Mouse (Mus musculus) heart, adult 2 months (tissue): ENCODE data around the gene Dkk1. TPM values are rescaled to one million over a fixed set of nuclear protein-coding genes. Genes with fewer than 3 reads are reported as not detected.
"Not testable (repeated sequence)": the region's sequence is repeated elsewhere in the genome, so short reads cannot be mapped to it uniquely, and the experiment has no call there.

Experiments used
- DNase-seq, 2 experiments: peaks; one replicate each; pipeline ENCODE4 v3.0.0; 2021
- H3K27ac ChIP-seq: fragments of 200-600 bp; 2 replicates; pipeline ENCODE4 v1.8.1; 2022
- H3K27me3 ChIP-seq: fragments of 200-500 bp; 2 replicates; pipeline ENCODE4 v1.6.1; 2012; ENCODE audit warnings: mild to moderate bottlenecking, low read length, inconsistent platforms, mixed read lengths; ENCODE audit not compliant: control insufficient read depth, insufficient read depth
- H3K36me3 ChIP-seq: fragments of 200-500 bp; 2 replicates; pipeline ENCODE4 v1.6.1; 2012; ENCODE audit warnings: low read length, inconsistent platforms; ENCODE audit not compliant: control insufficient read depth, insufficient read depth
- H3K4me1 ChIP-seq: fragments of 200-500 bp; 2 replicates; pipeline ENCODE4 v1.6.1; 2011; ENCODE audit warnings: low read length; ENCODE audit not compliant: control insufficient read depth, insufficient read depth
- H3K4me3 ChIP-seq: fragments of 200-600 bp; 2 replicates; pipeline ENCODE4 v1.8.1; 2022
- H3K79me2 ChIP-seq: fragments of 200-500 bp; replicated peaks from 2 replicates; pipeline ENCODE4 v1.6.1; 2012; ENCODE audit warnings: mild to moderate bottlenecking, inconsistent platforms, low read length, moderate library complexity, mixed read lengths; ENCODE audit not compliant: control insufficient read depth, insufficient read depth
- H3K9ac ChIP-seq: fragments of 200-500 bp; 2 replicates; pipeline ENCODE4 v1.6.1; 2012; ENCODE audit warnings: low read depth, mild to moderate bottlenecking, control low read depth, inconsistent platforms, low read length, mixed read lengths
- CTCF ChIP-seq: fragments of 200-600 bp; IDR thresholded peaks from 2 replicates; pipeline ENCODE4 v1.8.1; 2022; ENCODE audit warnings: antibody characterized with exemption, mild to moderate bottlenecking, moderate library complexity
- EP300 ChIP-seq: fragments of 200-500 bp; IDR thresholded peaks from 2 replicates; pipeline ENCODE4 v1.6.1; 2011; ENCODE audit warnings: low read depth, low read length, control low read depth; ENCODE audit not compliant: insufficient read depth
- POLR2A ChIP-seq: fragments of 200-500 bp; IDR thresholded peaks from 2 replicates; pipeline ENCODE4 v1.6.1; 2011; ENCODE audit warnings: mild to moderate bottlenecking, low read depth, low read length, control low read depth; ENCODE audit not compliant: insufficient read depth
- WGBS: fragments of 180-500 bp; shearing (Covaris S2); methylation state at CpG from one replicate; pipeline ENCODE4 v1.1.7; 2018; 5-methylcytosine and 5-hydroxymethylcytosine counted together
- intact Hi-C: fragments of 180-260 bp; cut with DNase I; formaldehyde crosslinking; loops from one replicate; pipeline ENCODE4 v1.15.1; 2025
- polyA plus RNA-seq: library from polyadenylated mRNA; depleted of rRNA; stranded (reverse); fragments of >200 nt; gene quantifications from 2 replicates; pipeline ENCODE4 v1.2.3, GENCODE M21; 2012
- total RNA-seq, 2 experiments: library from RNA; stranded (reverse); gene quantifications; 2 replicates each; pipeline ENCODE4 v1.2.3; 2021

Dkk1 gene
- total and polyA plus RNA-seq, 3 experiments, result not detected

DNA sequence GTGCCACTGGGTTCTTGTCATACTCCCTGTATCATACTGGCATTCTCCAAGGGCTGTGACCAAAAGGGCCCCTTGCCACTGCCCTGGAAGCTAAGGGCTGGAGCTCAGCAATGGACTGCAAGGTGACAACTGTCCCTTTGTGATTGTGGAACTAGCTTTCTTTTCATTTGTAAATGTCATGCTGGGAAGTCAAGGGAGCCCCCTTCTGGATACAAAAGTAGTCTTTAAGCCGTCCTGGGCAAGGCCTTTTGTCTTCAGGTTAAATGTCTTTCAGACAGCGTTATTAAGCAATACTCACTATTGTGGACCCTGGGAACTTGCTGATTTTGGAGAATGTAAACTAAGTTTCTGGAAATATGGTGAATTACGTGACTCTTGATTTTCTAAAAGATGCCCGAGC, 4.3 kb upstream of the Dkk1 start:
- intact Hi-C loops, result loop anchor here (1.0 to 5.0 kb wide), 3 partner anchors 126 to 336 kb away; no protein-coding TSS in a partner anchor
- H3K4me1 ChIP-seq, result peaks cover 1% of the 10 kb centered on the region; the same call in 1 of the 2 replicates
- no peak overlapping the region for H3K9ac ChIP-seq
- 39% methylated on average over 4 of the region's 4 CpGs for WGBS
- no peak for DNase-seq
- no peaks in the 10 kb centered on the region for H3K79me2 ChIP-seq
- TF ChIP-seq CTCF (no peak), EP300 (no peak), POLR2A (no peak)
- H3K36me3 ChIP-seq, result no peaks in the 10 kb centered on the region
- no peak overlapping the region for H3K27ac ChIP-seq
- H3K27me3 ChIP-seq, result peaks cover 4% of the 10 kb centered on the region
- H3K4me3 ChIP-seq, result no peak overlapping the region

- Histone ChIP-seq H3K4me3 (no peak overlapping the region), H3K9ac (no peak overlapping the region), H3K79me2 (no peaks in the 10 kb centered on the region), H3K4me1 (peaks cover 1% of the 10 kb centered on the region; the same call in 1 of the 2 replicates), H3K27me3 (peaks cover 7% of the 10 kb centered on the region), H3K36me3 (no peaks in the 10 kb centered on the region), H3K27ac (no peak overlapping the region)
- WGBS, result 60% methylated on average over 8 of the region's 8 CpGs
- TF ChIP-seq EP300 (no peak), CTCF (no peak), POLR2A (no peak)
- DNase-seq, result no peak
- intact Hi-C loops, result loop anchor here (5.0 kb wide), 1 partner anchor 125 kb away; no protein-coding TSS in a partner anchor
Measured at GRCm38 (mm10) chr19:30552260-30552659, 2.8 kb upstream of the Dkk1 start.

GRCm38 (mm10) chr19:30549854-30550647, 586 bp upstream of the Dkk1 start:
- TF ChIP-seq CTCF (no peak), EP300 (no peak), POLR2A (no peak)
- H3K9ac ChIP-seq, result no peak overlapping the region
- DNase-seq, result no peak
- WGBS, result 4% methylated on average over 17 of the region's 17 CpGs
- peaks cover 7% of the 10 kb centered on the region for H3K27me3 ChIP-seq
- intact Hi-C loops, result loop anchor here (5.0 kb wide), 1 partner anchor 123 kb away; no protein-coding TSS in a partner anchor
- peaks cover 1% of the 10 kb centered on the region; the same call in 1 of the 2 replicates for H3K4me1 ChIP-seq
- H3K4me3 ChIP-seq, result no peak overlapping the region
- no peaks in the 10 kb centered on the region for H3K79me2 ChIP-seq
- H3K27ac ChIP-seq, result no peak overlapping the region
- no peaks in the 10 kb centered on the region for H3K36me3 ChIP-seq

- Histone ChIP-seq H3K4me3 (no peak overlapping the region), H3K27me3 (peaks cover 7% of the 10 kb centered on the region), H3K9ac (no peak overlapping the region), H3K36me3 (no peaks in the 10 kb centered on the region), H3K27ac (no peak overlapping the region), H3K79me2 (no peaks in the 10 kb centered on the region), H3K4me1 (no peaks in the 10 kb centered on the region)
- intact Hi-C loops, result no loop called here
- TF ChIP-seq EP300, result no peak
- no peak for TF ChIP-seq POLR2A
- TF ChIP-seq CTCF, result no peak
- WGBS, result 10% methylated on average over 23 of the region's 23 CpGs
- no peak for DNase-seq
Measured at GRCm38 (mm10) chr19:30548411-30549043, 938 bp downstream of the Dkk1 start.

- H3K27ac ChIP-seq, DNase-seq, H3K27me3 ChIP-seq, H3K36me3 ChIP-seq, H3K4me1 ChIP-seq, H3K4me3 ChIP-seq, H3K79me2 ChIP-seq, H3K9ac ChIP-seq, intact Hi-C loops: not testable (repeated sequence)
- WGBS, result 2% methylated on average over 44 of the region's 44 CpGs
Measured at GRCm38 (mm10) chr19:30539365-30539941, 10.0 kb downstream of the Dkk1 start.

DNA sequence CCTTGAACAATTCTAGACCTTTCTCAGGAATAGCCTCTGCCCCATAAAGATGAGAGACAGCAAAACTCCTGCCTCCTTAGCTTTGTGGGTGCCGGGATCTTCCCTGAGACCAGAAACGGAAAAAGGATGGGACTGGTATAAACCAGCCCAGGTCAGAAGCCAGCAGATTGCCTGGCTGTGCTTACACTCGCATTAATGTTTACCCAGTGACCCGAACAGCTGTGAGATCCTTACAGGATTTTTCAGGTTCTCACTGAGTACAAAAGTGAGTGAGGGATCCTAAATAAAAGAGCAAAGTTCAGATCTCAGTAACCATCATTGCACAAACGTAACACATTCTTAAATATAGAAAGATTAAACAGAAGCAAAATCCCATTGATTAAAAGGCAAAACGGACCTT, 32.7 kb downstream of the Dkk1 start:
- DNase-seq, result no peak
- no peak overlapping the region for H3K27ac ChIP-seq
- 61% methylated on average over 6 of the region's 6 CpGs for WGBS
- H3K4me1 ChIP-seq, result no peaks in the 10 kb centered on the region
- no peaks in the 10 kb centered on the region for H3K36me3 ChIP-seq
- H3K79me2 ChIP-seq, result no peaks in the 10 kb centered on the region
- no peak overlapping the region for H3K4me3 ChIP-seq
- H3K9ac ChIP-seq, result no peak overlapping the region
- no peak for TF ChIP-seq POLR2A
- TF ChIP-seq CTCF, result no peak
- TF ChIP-seq EP300, result no peak
- intact Hi-C loops, result no loop called here
- H3K27me3 ChIP-seq, result no peaks in the 10 kb centered on the region
